Mouse (Mus musculus): ENCODE measurements around the gene Lst1.

Gene Lst1

GRCm38 (mm10) chr17:35158850-35159593, 29.2 kb downstream of the Lst1 start:
- DNase-seq (ENCODE audit: low read depth) = no peak

- no peak for DNase-seq (ENCODE audit: low read depth)
These were observed 30.5 kb downstream of the Lst1 start for GRCm38 (mm10) chr17:35157661-35158175.

GRCm38 (mm10) chr17:35157254-35157653, 31.0 kb downstream of the Lst1 start:
- DNase-seq (ENCODE audit: low read depth) = no peak

GRCm38 (mm10) chr17:35156461-35157200, 31.6 kb downstream of the Lst1 start:
- DNase-seq (ENCODE audit: low read depth) = no peak

GRCm38 (mm10) chr17:35155451-35155850, 32.8 kb downstream of the Lst1 start:
- DNase-seq (ENCODE audit: low read depth) = no peak

- DNase-seq (ENCODE audit: low read depth) = no peak
These were observed 33.6 kb downstream of the Lst1 start for GRCm38 (mm10) chr17:35154616-35155015.

GRCm38 (mm10) chr17:35153931-35154330, 34.3 kb downstream of the Lst1 start:
- no peak for DNase-seq (ENCODE audit: low read depth)

GRCm38 (mm10) chr17:35153077-35153476, 35.2 kb downstream of the Lst1 start:
- no peak for DNase-seq (ENCODE audit: low read depth)

- DNase-seq (ENCODE audit: low read depth) = no peak
These were observed 36.1 kb downstream of the Lst1 start for GRCm38 (mm10) chr17:35152121-35152520.

- no peak for DNase-seq (ENCODE audit: low read depth)
These were observed 40.2 kb downstream of the Lst1 start for GRCm38 (mm10) chr17:35147922-35148639.

GRCm38 (mm10) chr17:35147348-35147747, 40.9 kb downstream of the Lst1 start:
- no peak for DNase-seq (ENCODE audit: low read depth)

- no peak for DNase-seq (ENCODE audit: low read depth)
These were observed 42.1 kb downstream of the Lst1 start for GRCm38 (mm10) chr17:35146139-35146538.

- no peak for DNase-seq (ENCODE audit: low read depth)
These were observed 46.3 kb downstream of the Lst1 start for GRCm38 (mm10) chr17:35141971-35142370.

GRCm38 (mm10) chr17:35140490-35140996, 47.7 kb downstream of the Lst1 start:
- no peak for DNase-seq (ENCODE audit: low read depth)

- no peak for DNase-seq (ENCODE audit: low read depth)
These were observed 49.0 kb downstream of the Lst1 start for GRCm38 (mm10) chr17:35139269-35139668.

- no peak for DNase-seq (ENCODE audit: low read depth)
These were observed 52.5 kb downstream of the Lst1 start for GRCm38 (mm10) chr17:35135591-35136320.

All from induced T-regulatory cell, adult 2 months (primary cell).